Mouse (Mus musculus) adrenal gland, postnatal 14 days (tissue): ENCODE measurements at regions not wholly inside any gene's neighbourhood (a gene's known extent, or its start where the extent isn't known, plus 50 kb on each side); places are given as distances from the start of the nearest gene placed in this dataset.

ENCODE experiments used
- microRNA-seq, 2 experiments: library from miRNA; unstranded; fragments of <30 nt; microRNA quantifications; one replicate each; pipeline ENCODE4 v1.2.0; 2021

Small RNAs in the stretch of these regions (microRNA-seq; reads per million reads assigned to microRNA genes)
- gene Gm24271: 0 reads per million in 2 experiments
